Mouse (Mus musculus) adrenal gland, postnatal 36 days (tissue): ENCODE results near the gene Entpd1. TPM values are rescaled to one million over a fixed set of nuclear protein-coding genes. Genes with fewer than 3 reads are reported as not detected.
"Not testable (repeated sequence)": the region's sequence is repeated elsewhere in the genome, so short reads cannot be mapped to it uniquely, and the experiment has no call there.

ENCODE experiments used
- DNase-seq, 2 experiments: peaks; one replicate each; pipeline ENCODE4 v3.0.0; 2021; ENCODE audit warnings: mixed read lengths in 1 of 2
- long read RNA-seq, 2 experiments: library from polyadenylated mRNA; stranded (forward); transcript quantifications; one replicate each; pipeline ENCODE4 v2.0.0; 2021; ENCODE audit warnings: borderline sequencing depth in 2 of 2
- total RNA-seq, 2 experiments: library from RNA; stranded (reverse); gene quantifications; 2 replicates each; pipeline ENCODE4 v1.2.3; 2021

The Entpd1 gene
- 10 to 100 TPM; 20.6 to 40.8 TPM for total RNA-seq
- long read RNA-seq, experiment 1, full-length matches to known transcripts, result 5 of 8 reads
- long read RNA-seq, experiment 1, partial matches to known transcripts, result 1 of 8 reads
- long read RNA-seq, experiment 1, other reads (novel, unspliced or antisense), result 2 of 8 reads
- long read RNA-seq, experiment 2, full-length matches to known transcripts, result 1 of 3 reads
- long read RNA-seq, experiment 2, partial matches to known transcripts, result 0 of 3 reads
- long read RNA-seq, experiment 2, other reads (novel, unspliced or antisense), result 2 of 3 reads

DNA sequence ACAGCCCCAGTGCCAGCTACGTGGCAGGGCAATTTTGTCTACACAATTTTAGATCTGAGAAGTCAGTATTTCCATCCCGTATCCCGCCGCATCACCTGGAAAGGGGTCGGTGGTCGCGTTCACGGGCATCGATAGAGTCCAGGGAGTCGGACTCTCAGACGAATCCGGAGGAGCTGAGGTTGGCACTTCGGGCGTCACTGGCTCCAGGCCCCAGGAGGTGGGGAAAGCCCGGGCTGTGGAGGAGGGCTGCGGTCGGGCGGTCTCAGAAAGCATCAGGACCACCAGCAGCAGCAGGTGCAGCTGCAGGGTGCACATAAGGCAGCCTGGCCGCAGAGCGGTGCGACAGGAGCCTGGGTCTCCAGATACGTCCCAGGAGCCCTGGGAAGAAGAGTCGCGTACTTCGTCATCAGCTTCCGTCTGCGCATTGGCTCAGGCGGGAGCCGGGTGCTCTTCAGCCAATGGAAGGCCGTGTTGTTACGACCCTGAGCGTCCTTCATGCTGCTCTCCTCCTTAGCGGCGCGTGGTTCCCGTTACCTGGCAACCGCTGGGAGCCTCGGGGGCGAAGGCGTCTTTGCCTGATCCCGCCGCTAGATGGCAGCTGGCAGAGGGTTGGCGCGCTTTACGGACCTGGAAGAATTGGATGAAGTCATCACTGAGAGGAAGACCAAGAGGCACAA lies at the start of gene Entpd1, which contains the start of gene Tctn3:
Gene Entpd1 (plus strand): TSS at position 537 of the 677 bp plus-strand sequence.
Gene Tctn3 (minus strand): TSS at position 404 of the 677 bp plus-strand sequence.
- peak; percentile 97 for DNase-seq

DNA sequence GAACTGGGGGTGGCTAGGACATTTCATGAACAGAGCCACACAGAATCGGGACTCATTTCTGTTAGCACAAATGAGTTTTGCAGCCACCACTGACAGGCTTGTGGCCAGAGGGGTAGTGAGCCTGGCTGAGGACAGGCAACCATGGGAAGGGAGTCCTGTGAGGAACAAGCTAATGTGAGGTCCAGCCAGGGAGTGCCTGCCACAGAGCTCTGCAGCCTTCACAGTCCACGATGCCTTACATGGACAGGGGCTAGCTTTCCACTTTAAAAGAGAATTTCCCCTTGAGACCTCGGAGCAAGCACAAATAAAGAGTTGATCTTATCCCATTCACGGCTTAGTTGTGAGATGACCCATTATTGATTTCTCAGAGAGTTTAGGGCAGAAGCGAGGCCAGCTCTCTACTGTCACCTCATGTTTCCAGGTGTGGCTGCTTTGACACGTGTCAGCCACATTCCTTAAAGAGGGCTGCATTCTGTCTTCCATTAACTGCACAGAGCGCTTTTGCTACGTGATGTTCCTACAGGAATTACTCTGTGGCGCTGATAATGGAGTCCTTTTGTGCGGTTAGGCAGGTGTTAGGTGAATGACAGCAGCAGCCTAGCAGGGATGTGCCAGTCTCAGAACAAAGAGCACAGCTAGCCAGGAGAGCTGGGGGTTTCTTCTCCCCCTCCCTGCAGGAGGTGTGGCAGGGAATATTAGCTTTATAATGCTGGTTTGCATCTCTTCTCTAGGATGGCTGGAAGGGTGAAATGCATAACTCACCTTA lies 48.1 kb upstream of the Entpd1 start:
- DNase-seq, result no peak

DNA sequence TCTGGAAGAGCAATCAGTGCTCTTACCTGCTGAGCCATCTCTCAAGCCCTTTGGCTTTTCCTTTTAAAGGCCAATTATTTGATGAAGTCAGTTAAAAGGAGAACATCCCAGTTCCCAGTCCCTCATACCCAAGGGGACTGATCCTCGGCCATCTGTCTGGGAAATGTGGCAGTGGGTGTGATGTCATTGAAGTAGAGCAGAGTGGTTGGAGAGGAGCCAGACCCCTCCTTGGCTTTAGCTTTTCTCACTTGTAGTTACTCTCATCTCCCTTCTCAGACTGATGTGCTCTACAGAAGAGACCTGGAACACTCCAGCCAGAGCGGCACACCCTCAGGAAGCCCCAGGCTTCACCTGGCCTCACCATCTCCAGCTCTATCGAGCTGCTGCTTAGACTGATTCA lies 44.5 kb upstream of the Entpd1 start:
- no peak for DNase-seq

DNA sequence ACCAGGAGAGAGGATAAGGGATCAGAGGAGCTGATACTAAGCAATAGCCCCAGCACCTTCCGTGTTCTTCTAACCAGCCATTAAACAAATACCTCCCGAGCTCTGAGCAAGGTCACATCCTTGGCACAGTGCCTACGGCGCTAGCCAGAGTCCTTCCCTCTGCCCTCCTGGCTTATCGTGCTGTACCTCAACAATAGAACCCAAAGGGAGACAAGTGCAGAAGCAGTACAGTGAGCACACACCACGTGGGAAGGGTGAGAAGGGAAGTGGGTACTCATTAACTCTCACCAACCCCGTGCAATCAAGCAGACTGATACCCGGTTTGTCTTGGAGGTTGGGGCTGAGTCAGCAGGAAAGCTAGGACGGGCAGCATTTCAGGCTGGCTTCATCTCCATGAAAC lies 41.4 kb upstream of the Entpd1 start:
- DNase-seq, result peak; percentile 79 to 84

DNA sequence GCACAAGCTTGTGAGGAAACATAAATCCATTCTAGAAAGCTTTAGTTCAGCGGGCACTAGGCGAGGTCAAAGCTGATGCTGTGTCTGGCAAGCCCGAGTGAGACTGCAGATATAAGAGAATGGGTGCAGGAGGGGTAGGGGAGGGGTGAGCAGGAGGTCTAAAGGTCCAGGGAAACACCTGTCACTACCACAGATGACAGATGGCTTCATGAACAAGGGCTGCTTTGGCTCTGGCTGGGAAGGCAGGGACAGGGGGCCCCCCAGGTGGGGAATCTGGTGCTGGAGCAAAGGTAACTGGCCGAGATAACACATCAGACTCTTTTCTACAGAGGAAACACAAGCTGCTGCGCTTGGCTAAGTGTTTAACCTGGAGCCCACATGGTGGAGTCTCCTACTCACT lies 36.7 kb upstream of the Entpd1 start:
- DNase-seq, result no peak

DNA sequence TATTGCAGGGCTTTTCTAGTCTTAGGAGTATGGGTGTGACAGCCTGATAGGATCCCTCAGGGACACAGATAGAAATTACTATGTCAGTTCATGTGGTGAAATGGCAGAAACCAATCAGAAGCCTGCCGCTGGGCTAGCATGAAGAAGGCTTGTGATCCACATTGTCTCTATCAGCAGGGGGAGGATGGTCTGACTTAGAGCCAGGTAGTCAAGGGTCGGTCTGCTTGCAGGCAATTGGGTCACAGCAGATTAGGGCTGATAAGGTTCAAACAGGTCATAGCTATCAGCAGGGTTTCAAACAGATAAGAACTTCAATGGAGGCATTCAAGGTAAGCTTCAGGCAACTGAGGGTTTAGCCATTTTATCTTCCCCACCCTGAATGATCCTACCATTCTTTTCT lies 31.3 kb upstream of the Entpd1 start:
- DNase-seq, result no peak

DNA sequence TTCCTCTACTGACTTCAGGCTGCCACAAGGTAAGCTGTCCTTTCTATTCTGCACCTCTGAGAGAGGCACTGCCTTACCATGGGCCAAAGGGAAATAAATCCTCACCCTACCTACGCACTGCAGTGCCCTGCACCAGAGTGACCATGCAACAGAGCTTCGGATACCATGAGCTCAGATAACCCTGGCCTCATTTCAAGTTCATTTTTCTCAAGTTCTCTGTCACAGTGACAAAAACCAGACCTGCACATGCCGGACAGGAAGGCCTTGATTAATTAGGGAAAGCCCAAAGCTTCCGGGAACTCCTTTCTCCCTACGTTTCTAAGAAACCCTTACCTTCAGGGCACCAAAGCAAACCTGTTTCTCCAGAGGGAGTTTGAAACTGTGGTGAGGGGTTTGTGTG lies 30.5 kb upstream of the Entpd1 start:
- peak in 1 of 2 experiments; percentile 12 for DNase-seq

DNA sequence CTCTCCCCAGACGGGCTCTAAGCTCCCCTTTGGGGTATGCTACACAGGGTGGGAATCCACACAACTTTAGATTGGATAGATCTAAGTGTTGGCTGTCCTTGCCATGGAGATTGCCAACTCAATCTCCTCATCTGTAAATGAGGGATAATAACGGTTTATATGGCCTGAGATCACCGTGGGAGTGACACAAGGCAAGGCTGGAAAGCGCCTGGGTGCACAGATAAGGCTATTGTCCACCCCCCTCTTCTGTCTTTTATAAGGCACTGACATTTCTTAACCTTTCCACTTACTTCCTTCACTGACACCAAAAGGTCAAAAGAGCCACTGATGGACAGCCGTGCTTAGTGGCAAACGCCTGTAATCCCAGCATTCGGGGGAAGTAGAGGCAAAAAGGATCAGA lies 25.3 kb upstream of the Entpd1 start:
- DNase-seq, result no peak

DNA sequence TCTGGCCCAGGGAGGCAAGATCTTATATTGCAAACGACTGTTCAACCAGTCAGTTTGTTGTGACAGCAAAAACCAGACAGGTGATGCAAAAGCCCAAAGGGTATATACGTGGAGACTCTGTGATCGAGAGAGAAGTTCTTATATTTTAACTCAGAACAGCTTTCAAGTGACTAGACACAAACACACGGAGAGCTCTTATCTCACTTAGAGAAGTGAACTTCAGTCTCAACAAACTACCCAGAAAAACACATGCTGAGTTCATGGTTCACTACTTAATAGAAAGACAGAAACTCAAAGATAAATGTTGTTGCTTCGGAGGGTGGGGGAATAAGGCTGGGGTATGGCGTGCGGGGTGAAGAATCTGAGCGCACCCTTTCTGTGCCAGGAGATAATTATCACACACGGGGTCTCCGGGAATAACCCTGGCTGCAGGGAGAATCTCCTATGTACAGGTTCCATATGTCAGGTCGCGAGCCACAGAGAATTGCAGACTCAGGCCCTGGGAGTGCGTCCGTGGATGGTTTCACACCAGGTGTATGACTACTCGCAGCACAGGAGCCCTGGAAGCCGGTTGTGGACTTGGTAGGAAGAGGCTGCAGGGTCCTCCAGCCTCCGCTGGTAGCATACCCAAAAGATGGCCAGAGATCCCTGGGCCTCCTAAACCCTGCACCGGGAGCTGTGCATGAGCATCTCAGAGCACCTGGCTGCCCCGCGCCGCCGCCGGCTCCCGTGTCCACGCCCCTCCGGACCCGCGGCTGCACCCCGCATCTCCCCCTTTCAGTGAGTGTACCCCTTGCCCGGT lies 24.5 kb upstream of the Entpd1 start:
- no peak for DNase-seq

DNA sequence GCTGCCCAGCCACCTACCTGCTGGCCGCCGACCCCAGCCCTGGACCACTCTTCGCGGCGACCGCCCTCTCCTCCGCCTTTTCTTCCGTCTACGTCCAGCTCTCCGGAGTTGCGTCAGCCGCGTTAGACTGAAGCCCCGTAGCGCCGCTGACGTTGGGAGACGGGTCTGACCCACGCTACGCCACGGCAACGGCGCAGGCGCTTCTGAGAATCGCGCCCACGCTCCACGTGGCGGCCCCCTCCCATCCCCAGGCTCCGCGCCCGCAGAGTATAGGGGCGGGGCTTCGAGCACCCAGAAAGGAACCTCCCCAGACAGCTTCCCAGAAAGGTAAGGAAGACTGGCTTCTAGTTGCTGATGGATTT lies 23.9 kb upstream of the Entpd1 start, which contains the start of gene Aldh18a1:
Gene Aldh18a1 (minus strand): TSS at position 171 of the 362 bp plus-strand sequence.
- DNase-seq, result peak; percentile 95 to 96

DNA sequence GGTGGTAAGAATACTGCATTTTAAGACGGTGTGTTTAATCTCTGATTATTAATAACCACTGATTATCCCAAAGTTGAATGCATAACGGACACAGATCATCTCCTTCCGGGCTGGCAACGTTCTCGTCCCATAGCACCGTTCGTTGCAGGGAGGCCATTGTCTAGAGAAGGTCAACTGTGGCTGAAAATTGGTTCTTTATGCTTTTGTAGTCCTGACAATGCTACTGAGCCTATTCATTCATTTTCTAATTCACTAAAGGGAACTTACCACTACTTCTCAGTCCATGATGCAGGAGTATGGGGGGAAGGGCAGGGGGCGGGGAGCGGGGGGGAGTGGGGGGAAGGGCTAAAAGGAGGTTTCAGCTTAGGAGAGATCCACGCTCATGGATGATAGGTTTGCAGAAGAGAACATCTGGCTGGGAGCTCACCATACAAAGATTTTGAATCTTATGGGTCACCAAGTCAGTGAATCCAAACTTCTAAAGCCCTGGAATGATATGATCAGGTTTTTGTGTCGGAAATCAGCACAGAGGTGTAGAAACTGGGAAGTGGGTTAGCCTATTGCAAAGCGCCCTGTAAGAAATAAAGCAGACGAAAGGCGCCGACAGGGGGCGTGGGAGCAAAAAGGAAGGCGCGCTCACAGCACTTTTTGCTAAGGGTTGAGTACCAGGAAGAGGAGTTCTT lies 23.2 kb upstream of the Entpd1 start:
- DNase-seq, result peak; percentile 90 to 93

DNA sequence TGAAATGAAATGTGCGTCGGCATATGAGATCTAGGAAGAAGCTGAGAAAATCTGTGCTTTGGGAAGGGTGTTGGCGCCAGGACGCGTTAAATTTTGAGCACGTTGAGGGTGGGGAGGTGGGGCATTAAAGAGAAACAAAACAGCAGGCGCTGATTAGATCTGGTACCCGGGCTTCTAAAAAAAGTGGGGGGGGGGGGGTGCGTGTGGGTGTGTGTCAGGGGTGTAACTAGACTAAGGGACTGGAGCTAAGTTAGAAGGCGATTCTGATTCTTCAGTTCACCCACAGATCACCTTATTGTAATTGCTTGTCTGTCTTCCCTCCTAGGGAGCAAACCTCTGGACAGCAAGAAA lies 22.7 kb upstream of the Entpd1 start:
- DNase-seq, result no peak

DNA sequence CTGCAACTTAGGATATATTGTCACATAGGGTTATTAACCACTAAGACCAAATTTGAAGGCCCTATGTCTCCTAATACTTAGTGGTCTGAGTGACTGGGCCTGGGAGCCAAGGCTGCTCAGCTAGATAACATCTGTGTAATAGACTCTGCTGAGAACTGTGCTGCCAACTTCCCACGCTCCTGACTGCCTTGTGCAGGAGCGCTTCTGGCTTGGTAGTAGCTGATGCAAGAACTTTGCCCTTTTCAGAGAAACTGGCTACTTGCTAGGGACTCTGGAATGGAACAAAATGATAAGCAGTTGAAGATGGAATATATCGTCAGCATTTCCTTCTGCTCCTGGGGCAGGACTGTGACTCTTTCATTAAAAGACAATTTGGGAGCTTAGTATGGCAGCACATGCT lies 16.9 kb upstream of the Entpd1 start:
- peak; percentile 9 to 10 for DNase-seq

DNA sequence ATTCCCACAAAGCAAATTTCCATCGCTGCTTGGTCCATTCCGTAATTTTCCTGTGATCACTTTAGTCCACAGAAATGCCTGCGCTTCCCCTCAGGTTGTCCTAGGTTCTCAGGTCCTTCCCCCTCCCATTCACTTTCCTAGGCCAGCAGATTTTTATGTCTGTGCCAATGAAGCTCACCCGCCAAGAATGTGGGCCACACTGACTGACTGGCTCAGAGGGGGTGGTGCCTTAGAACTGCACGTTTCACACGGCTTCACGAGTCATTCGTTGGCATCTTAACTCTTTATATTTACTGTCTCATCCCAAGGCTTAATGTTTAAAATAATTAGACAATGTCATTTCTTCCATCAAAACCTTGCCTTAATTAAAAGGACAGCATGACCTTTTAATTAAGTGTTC lies 16.3 kb upstream of the Entpd1 start:
- DNase-seq, result peak; percentile 14 to 28

DNA sequence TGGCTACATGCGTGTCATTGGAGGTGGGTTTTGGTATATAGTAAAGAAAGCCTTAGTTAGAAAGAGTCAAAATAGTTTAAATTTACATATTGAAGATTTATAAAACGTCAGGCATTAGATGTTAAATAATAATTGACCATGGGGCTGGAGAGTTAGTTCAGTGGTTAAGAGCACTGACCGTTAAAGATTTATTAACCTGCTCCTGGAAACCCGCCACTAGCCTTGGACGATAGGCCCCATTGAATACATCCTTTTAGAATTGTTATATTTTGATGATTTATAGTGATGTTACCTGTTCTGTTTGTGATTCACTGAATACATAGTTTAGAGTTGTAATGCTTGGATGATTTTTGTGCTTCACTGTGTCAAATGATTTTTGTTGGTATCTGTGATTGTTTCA lies 11.3 kb upstream of the Entpd1 start:
- DNase-seq, result peak; percentile 11 to 31

DNA sequence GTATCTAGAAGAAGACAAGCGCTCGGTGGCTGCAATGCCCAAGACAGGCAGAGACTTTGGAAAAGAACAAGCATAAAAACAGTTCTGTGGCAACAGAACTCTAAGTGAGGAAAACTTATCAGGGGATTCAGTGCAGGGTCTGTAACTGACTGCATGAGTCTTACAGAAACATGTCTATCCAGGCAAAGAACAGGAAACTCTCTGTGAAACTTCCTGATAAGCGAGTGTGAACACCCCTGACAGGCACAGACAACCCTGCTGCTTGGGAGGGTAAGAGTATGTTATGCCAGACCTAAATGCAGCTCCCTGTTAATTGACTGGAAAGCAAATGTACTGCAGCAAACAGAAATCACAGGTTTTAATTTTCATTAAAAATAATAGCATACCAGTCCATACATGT lies 10.3 kb upstream of the Entpd1 start:
- no peak for DNase-seq

DNA sequence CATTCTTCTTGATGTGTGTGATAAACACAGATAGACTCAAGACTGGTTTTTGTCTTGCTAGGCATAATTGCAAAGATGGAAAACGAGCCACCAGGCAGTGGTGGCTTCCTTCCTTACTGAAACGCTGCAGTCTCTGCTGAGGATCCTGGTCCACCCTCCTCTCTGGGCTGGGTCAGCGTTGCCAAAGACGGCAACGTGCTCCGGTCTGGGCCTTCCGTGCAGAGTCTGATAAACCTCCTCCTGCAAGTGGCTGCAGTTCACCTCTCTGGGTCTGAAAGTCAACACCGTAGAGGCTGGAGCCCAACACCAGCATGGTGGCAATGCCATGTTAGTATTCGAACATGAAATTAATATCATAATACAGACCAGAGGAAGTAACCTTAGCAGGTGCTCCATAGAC lies 7.0 kb upstream of the Entpd1 start:
- DNase-seq, result no peak

DNA sequence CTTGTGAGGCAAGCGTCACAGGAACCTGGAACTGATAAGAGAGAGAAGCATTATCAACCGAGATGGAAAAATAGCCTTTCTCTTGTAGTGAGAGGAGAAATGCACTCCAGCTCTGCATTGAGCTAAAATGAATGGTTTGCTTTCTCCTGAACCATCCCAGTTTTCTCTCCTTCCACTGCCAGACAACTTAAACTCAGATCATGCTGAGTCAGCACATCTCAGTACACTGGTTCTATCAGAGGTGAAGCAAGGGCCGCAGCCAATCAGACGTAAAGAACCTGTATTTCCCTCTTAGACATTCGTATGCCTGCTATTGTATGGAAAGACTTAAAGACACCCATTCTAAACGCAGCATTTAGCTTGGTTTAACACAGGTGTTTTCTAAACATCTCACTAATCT lies 4.5 kb upstream of the Entpd1 start:
- no peak for DNase-seq

DNA sequence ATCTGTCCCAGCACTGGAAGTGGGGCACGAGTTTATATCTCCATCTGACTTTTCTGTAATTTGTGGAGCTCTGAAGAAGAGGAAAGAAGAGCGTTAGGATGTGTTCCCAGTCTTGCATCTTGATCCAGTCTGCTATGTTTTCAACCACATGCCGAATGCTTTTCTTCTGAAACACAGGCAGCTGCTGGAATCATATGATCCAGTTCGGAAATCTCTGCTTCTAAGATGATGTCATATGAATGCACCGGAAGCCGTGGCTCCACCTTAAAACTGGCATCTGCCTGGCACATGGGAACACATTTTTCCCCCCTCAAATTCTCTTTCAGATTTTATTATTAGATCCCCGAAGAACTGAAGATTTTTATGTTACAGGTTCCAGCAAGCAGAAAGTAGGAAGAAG lies 2.6 kb downstream of the Entpd1 start:
- DNase-seq, result no peak

DNA sequence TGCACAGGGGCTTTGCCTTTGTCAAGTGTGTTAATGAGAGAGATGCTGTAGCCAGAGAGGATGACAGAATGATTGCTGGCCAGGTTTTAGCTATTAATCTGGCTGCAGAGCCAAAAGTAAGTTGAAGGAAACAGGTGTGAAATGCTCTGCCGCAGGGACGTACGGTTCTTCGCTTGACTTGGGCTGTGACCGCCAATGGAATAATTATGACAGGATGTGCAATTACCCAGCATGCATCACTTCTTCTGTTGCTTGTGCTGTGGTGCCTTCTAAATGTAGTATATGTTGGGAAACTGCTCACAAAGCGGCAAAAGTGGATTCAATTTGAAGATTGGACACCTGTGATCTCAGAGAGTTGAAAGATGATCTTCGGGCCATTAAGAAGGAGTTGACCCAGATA lies 3.9 kb downstream of the Entpd1 start:
- no peak for DNase-seq

DNA sequence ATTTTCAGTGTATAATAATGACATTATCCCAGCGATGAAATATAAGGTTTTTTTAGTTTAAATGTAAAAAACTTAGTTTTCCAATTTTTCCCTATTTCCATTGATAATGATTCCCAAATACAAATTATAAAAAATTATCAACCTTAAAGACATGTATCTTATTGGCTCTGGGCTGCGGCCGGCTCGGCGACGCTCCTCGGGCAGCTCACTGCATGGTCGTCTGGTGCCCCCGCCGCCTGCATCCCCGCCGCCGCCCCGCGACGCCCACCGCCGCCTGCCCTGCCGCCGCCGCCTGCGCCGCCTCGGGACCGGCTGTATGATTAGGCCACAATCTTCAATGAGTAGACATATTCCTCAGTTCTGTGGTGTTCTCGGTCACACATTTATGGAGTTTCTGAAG lies 9.4 kb downstream of the Entpd1 start:
- DNase-seq, result not testable (repeated sequence)

DNA sequence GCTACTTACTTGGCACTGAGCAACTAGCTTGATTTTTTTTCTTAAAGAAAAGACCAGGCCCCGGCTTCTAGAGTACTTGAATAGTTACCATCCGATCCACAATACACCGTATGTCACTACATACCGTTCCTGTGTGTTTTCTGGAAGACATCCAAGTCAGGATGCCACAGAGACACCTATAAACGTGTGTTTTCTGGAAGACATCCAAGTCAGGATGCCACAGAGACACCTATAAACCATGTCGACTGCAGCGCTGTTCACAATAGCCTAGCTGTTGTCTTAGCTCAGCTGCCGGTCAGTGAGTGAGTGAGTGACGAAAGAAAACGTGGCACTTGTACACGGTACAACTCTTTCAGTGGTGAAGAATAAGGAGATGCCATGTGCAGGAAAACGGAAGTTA lies 13.8 kb downstream of the Entpd1 start:
- DNase-seq, result no peak
